Mouse (Mus musculus): ENCODE results near the gene Trpm3. TPM values are rescaled to one million over a fixed set of nuclear protein-coding genes. Genes with fewer than 3 reads are reported as not detected.

The Trpm3 gene
- polyA plus RNA-seq, 1 experiment from 2014 or later = 0.91 TPM

GRCm38 (mm10) chr19:22952480-22952879 is 813.6 kb downstream of the Trpm3 start:
- Histone ChIP-seq H3K9me3 (replicated peaks; ENCODE audit: control insufficient read depth, low read length) (no peaks in the 10 kb centered on the region), H3K36me3 (ENCODE audit: control insufficient read depth, insufficient read depth) (no peaks in the 10 kb centered on the region), H3K27ac (ENCODE audit: low read length) (no peak overlapping the region), H3K27me3 (ENCODE audit: control insufficient read depth, insufficient read depth, low read length) (no peaks in the 10 kb centered on the region), H3K4me3 (ENCODE audit: low read length) (no peak overlapping the region), H3K4me2 (ENCODE audit: low read depth, low read length) (no peak overlapping the region), H3K4me1 (ENCODE audit: control insufficient read depth, insufficient read depth, low read length) (no peaks in the 10 kb centered on the region), H3K9ac (ENCODE audit: low read length) (no peak overlapping the region)
- 71% methylated on average over 3 of the region's 3 CpGs for whole genome bisulfite sequencing
- no peak for ATAC-seq (replicated peaks; ENCODE audit: extremely low read depth, insufficient read depth, low FRiP score)

GRCm38 (mm10) chr19:22953191-22953590 is 814.3 kb downstream of the Trpm3 start:
- no peak overlapping the region for H3K4me2 ChIP-seq (ENCODE audit: low read depth, low read length)
- no peak for ATAC-seq (replicated peaks; ENCODE audit: extremely low read depth, insufficient read depth, low FRiP score)
- WGBS = 76% methylated on average over 4 of the region's 4 CpGs
- no peak overlapping the region for H3K27ac ChIP-seq (ENCODE audit: low read length)
- no peaks in the 10 kb centered on the region for H3K9me3 ChIP-seq (replicated peaks; ENCODE audit: control insufficient read depth, low read length)
- H3K4me1 ChIP-seq (ENCODE audit: control insufficient read depth, insufficient read depth, low read length) = no peaks in the 10 kb centered on the region
- no peaks in the 10 kb centered on the region for H3K27me3 ChIP-seq (ENCODE audit: control insufficient read depth, insufficient read depth, low read length)
- H3K4me3 ChIP-seq (ENCODE audit: low read length) = no peak overlapping the region
- no peaks in the 10 kb centered on the region for H3K36me3 ChIP-seq (ENCODE audit: control insufficient read depth, insufficient read depth)
- H3K9ac ChIP-seq (ENCODE audit: low read length) = no peak overlapping the region

GRCm38 (mm10) chr19:22958414-22958813 is 819.6 kb downstream of the Trpm3 start:
- no peak overlapping the region for H3K4me3 ChIP-seq (ENCODE audit: low read length)
- 58% methylated on average over 4 of the region's 4 CpGs for WGBS

GRCm38 (mm10) chr19:22960450-22961265 is 821.8 kb downstream of the Trpm3 start:
- no peak overlapping the region for H3K27ac ChIP-seq (ENCODE audit: low read length)
- no peaks in the 10 kb centered on the region for H3K36me3 ChIP-seq (ENCODE audit: control insufficient read depth, insufficient read depth)
- H3K4me1 ChIP-seq (ENCODE audit: control insufficient read depth, insufficient read depth, low read length) = no peaks in the 10 kb centered on the region
- H3K4me2 ChIP-seq (ENCODE audit: low read depth, low read length) = no peak overlapping the region
- no peaks in the 10 kb centered on the region for H3K27me3 ChIP-seq (ENCODE audit: control insufficient read depth, insufficient read depth, low read length)
- no peak for ATAC-seq (replicated peaks; ENCODE audit: extremely low read depth, insufficient read depth, low FRiP score)
- no peaks in the 10 kb centered on the region for H3K9me3 ChIP-seq (replicated peaks; ENCODE audit: control insufficient read depth, low read length)
- H3K9ac ChIP-seq (ENCODE audit: low read length) = no peak overlapping the region
- H3K4me3 ChIP-seq (ENCODE audit: low read length) = no peak overlapping the region
- 75% methylated on average over 14 of the region's 14 CpGs for WGBS

More at GRCm38 (mm10) chr19:22958414-22958813, 819.6 kb downstream of the Trpm3 start:
- H3K9ac ChIP-seq (ENCODE audit: low read length) = no peak overlapping the region
- H3K4me2 ChIP-seq (ENCODE audit: low read depth, low read length) = no peak overlapping the region
- no peaks in the 10 kb centered on the region for H3K4me1 ChIP-seq (ENCODE audit: control insufficient read depth, insufficient read depth, low read length)
- no peaks in the 10 kb centered on the region for H3K9me3 ChIP-seq (replicated peaks; ENCODE audit: control insufficient read depth, low read length)
- no peaks in the 10 kb centered on the region for H3K27me3 ChIP-seq (ENCODE audit: control insufficient read depth, insufficient read depth, low read length)
- no peak for ATAC-seq (replicated peaks; ENCODE audit: extremely low read depth, insufficient read depth, low FRiP score)
- no peak overlapping the region for H3K27ac ChIP-seq (ENCODE audit: low read length)
- no peaks in the 10 kb centered on the region for H3K36me3 ChIP-seq (ENCODE audit: control insufficient read depth, insufficient read depth)

GRCm38 (mm10) chr19:22962001-22962708 is 823.3 kb downstream of the Trpm3 start:
- WGBS = 66% methylated on average over 12 of the region's 12 CpGs

DNA sequence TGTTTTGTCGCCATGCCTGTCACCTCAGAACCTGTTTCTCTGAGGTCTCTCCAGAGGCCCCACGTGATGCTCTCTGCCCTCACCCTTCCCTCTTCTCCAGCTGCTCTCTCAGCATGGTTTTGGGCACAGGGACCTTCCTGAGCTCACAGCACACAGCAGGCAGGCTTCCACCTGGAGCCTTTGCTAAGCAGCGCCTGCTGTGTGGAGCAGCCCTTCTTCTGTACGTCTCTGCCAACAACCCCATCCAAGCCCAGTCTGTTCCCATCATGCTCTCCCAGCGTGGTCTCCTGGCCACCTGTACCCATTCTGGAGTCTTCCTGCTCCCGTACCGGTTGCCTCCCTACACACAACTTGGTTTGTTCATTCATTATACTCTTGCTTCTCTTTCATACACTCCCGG is 823.9 kb downstream of the Trpm3 start:
- no peak overlapping the region for H3K27ac ChIP-seq (ENCODE audit: low read length)
- H3K27me3 ChIP-seq (ENCODE audit: control insufficient read depth, insufficient read depth, low read length) = no peaks in the 10 kb centered on the region
- no peaks in the 10 kb centered on the region for H3K36me3 ChIP-seq (ENCODE audit: control insufficient read depth, insufficient read depth)
- no peaks in the 10 kb centered on the region for H3K9me3 ChIP-seq (replicated peaks; ENCODE audit: control insufficient read depth, low read length)
- H3K9ac ChIP-seq (ENCODE audit: low read length) = no peak overlapping the region
- no peak overlapping the region for H3K4me2 ChIP-seq (ENCODE audit: low read depth, low read length)
- WGBS = 52% methylated on average over 8 of the region's 8 CpGs
- no peak for ATAC-seq (replicated peaks; ENCODE audit: extremely low read depth, insufficient read depth, low FRiP score)
- no peaks in the 10 kb centered on the region for H3K4me1 ChIP-seq (ENCODE audit: control insufficient read depth, insufficient read depth, low read length)
- no peak overlapping the region for H3K4me3 ChIP-seq (ENCODE audit: low read length)

More at GRCm38 (mm10) chr19:22962001-22962708, 823.3 kb downstream of the Trpm3 start:
- Histone ChIP-seq H3K4me1 (ENCODE audit: control insufficient read depth, insufficient read depth, low read length) (no peaks in the 10 kb centered on the region), H3K9me3 (replicated peaks; ENCODE audit: control insufficient read depth, low read length) (no peaks in the 10 kb centered on the region), H3K36me3 (ENCODE audit: control insufficient read depth, insufficient read depth) (no peaks in the 10 kb centered on the region), H3K4me2 (ENCODE audit: low read depth, low read length) (no peak overlapping the region), H3K27ac (ENCODE audit: low read length) (no peak overlapping the region), H3K9ac (ENCODE audit: low read length) (no peak overlapping the region), H3K27me3 (ENCODE audit: control insufficient read depth, insufficient read depth, low read length) (no peaks in the 10 kb centered on the region), H3K4me3 (ENCODE audit: low read length) (no peak overlapping the region)
- no peak for ATAC-seq (replicated peaks; ENCODE audit: extremely low read depth, insufficient read depth, low FRiP score)

- ATAC-seq (replicated peaks; ENCODE audit: extremely low read depth, insufficient read depth, low FRiP score) = no peak
- Histone ChIP-seq H3K4me3 (ENCODE audit: low read length) (no peak overlapping the region), H3K9ac (ENCODE audit: low read length) (no peak overlapping the region), H3K4me2 (ENCODE audit: low read depth, low read length) (no peak overlapping the region), H3K27me3 (ENCODE audit: control insufficient read depth, insufficient read depth, low read length) (no peaks in the 10 kb centered on the region), H3K27ac (ENCODE audit: low read length) (no peak overlapping the region), H3K36me3 (ENCODE audit: control insufficient read depth, insufficient read depth) (no peaks in the 10 kb centered on the region), H3K4me1 (ENCODE audit: control insufficient read depth, insufficient read depth, low read length) (no peaks in the 10 kb centered on the region), H3K9me3 (replicated peaks; ENCODE audit: control insufficient read depth, low read length) (no peaks in the 10 kb centered on the region)
- WGBS = 66% methylated on average over 6 of the region's 6 CpGs
Measured at GRCm38 (mm10) chr19:22963726-22964398, 825.0 kb downstream of the Trpm3 start.

- Histone ChIP-seq H3K36me3 (ENCODE audit: control insufficient read depth, insufficient read depth) (no peaks in the 10 kb centered on the region), H3K9ac (ENCODE audit: low read length) (no peak overlapping the region), H3K27ac (ENCODE audit: low read length) (no peak overlapping the region), H3K4me1 (ENCODE audit: control insufficient read depth, insufficient read depth, low read length) (no peaks in the 10 kb centered on the region), H3K4me3 (ENCODE audit: low read length) (no peak overlapping the region), H3K27me3 (ENCODE audit: control insufficient read depth, insufficient read depth, low read length) (no peaks in the 10 kb centered on the region), H3K4me2 (ENCODE audit: low read depth, low read length) (no peak overlapping the region), H3K9me3 (replicated peaks; ENCODE audit: control insufficient read depth, low read length) (no peaks in the 10 kb centered on the region)
- no peak for ATAC-seq (replicated peaks; ENCODE audit: extremely low read depth, insufficient read depth, low FRiP score)
- 63% methylated on average over 6 of the region's 6 CpGs for whole genome bisulfite sequencing
Measured at GRCm38 (mm10) chr19:22965470-22965869, 826.6 kb downstream of the Trpm3 start.

- Histone ChIP-seq H3K27me3 (ENCODE audit: control insufficient read depth, insufficient read depth, low read length) (no peaks in the 10 kb centered on the region), H3K4me1 (ENCODE audit: control insufficient read depth, insufficient read depth, low read length) (no peaks in the 10 kb centered on the region), H3K9me3 (replicated peaks; ENCODE audit: control insufficient read depth, low read length) (no peaks in the 10 kb centered on the region), H3K27ac (ENCODE audit: low read length) (no peak overlapping the region), H3K4me3 (ENCODE audit: low read length) (no peak overlapping the region), H3K4me2 (ENCODE audit: low read depth, low read length) (no peak overlapping the region), H3K36me3 (ENCODE audit: control insufficient read depth, insufficient read depth) (no peaks in the 10 kb centered on the region), H3K9ac (ENCODE audit: low read length) (no peak overlapping the region)
- WGBS = 83% methylated on average over 3 of the region's 3 CpGs
- ATAC-seq (replicated peaks; ENCODE audit: extremely low read depth, insufficient read depth, low FRiP score) = no peak
Measured at GRCm38 (mm10) chr19:22973294-22973693, 834.4 kb downstream of the Trpm3 start.
